ENCODE assay signal across 8 mouse cellular contexts in genomic region chr12:110889036-110890020, GRCm38 (mm10). TPM values are rescaled to one million over a fixed set of nuclear protein-coding genes. Genes with fewer than 3 reads are reported as not detected.
DNase-seq lines count a peak whose midpoint lies in the region; ATAC-seq lines count a peak whose summit lies in the region.

Gene Cinp (minus strand): TSS chr12:110889145.
Gene Tecpr2 (plus strand): TSS chr12:110889264.

- H3K9ac ChIP-seq in hindbrain, embryonic 16.5 days (ENCODE audit: low read depth, low read length), result peak within 1 kb of the TSS; percentile 93

- H3K79me2 ChIP-seq in macrophage (ENCODE audit: inconsistent target), result peaks cover 82% of the 10 kb centered on the region

- H3K9me3 ChIP-seq in hindbrain, embryonic 16.5 days (ENCODE audit: control insufficient read depth, low read length), result no peaks in the 10 kb centered on the region

- peaks cover 20% of the 10 kb centered on the region for H3K4me1 ChIP-seq in hindbrain, embryonic 16.5 days (ENCODE audit: control insufficient read depth, insufficient read depth, low read depth, low read length)

- H3K36me3 ChIP-seq in hindbrain, embryonic 16.5 days (ENCODE audit: control insufficient read depth, insufficient read depth, low read length), result no peaks in the 10 kb centered on the region
- no peaks in the 10 kb centered on the region for H3K36me3 ChIP-seq in macrophage (ENCODE audit: inconsistent target)

- ATAC-seq in hindbrain, embryonic 16.5 days, result peak; percentile 99

- no peaks in the 10 kb centered on the region for H3K27me3 ChIP-seq in hindbrain, embryonic 16.5 days (replicated peaks; ENCODE audit: control insufficient read depth, insufficient read depth, low read length)

- H3K4me2 ChIP-seq in hindbrain, embryonic 16.5 days (ENCODE audit: low read length), result peak within 1 kb of the TSS; percentile 94

- peak within 1 kb of the TSS; percentile 90 for H3K4me3 ChIP-seq in hindbrain, embryonic 16.5 days (ENCODE audit: low read length)
- H3K4me3 ChIP-seq in macrophage (ENCODE audit: inconsistent target), result peak within 1 kb of the TSS; percentile 79

- under 1% methylated on average over 70 of the region's 74 CpGs for WGBS in hindbrain, embryonic 16.5 days
- 0% methylated on average over 67 of the region's 74 CpGs for WGBS in macrophage (ENCODE audit: missing documents)

- peak; percentile 96 for DNase-seq in WW6 (ENCODE audit: low read depth, low spot score)
- peak; percentile 84 to 93 for DNase-seq in cerebellum, postnatal 4 days (ENCODE audit: low spot score in 2 of 2)
- peak; percentile 97 for DNase-seq in gastrocnemius, adult 18-20 months (ENCODE audit: low spot score)
- DNase-seq in left cerebral cortex, adult 18-20 months (ENCODE audit: low spot score in 2 of 2), result peak; percentile 99
- peak; percentile 99 for DNase-seq in right cerebral cortex, adult 18-20 months
- peak; percentile 83 for DNase-seq in urinary bladder, postnatal 10 days (ENCODE audit: low spot score)

- H3K27ac ChIP-seq in hindbrain, embryonic 16.5 days (ENCODE audit: low read depth, low read length), result peak within 1 kb of the TSS; percentile 92
- peak within 1 kb of the TSS; percentile 62 for H3K27ac ChIP-seq in macrophage

RNA-seq across cellular contexts. Expression of gene Cinp, which starts in this region (rescaled TPM):
- total RNA-seq in gastrocnemius, adult 18-20 months (2021), result 10 to 100 TPM; 20.8 to 24.9 TPM
- 80.9 and 98.1 TPM in 2 replicates for polyA plus RNA-seq in hindbrain, embryonic 16.5 days (2015; fragmentation: Nextera tagmentation; extraction: Ambion mirVana)
- 10 to 100 TPM; 89.6 to 93.8 TPM for total RNA-seq in left cerebral cortex, adult 18-20 months (2021)
- total RNA-seq in macrophage (2018; cell fraction: chromatin; rRNA removed), result 10 to 100 TPM; 12.3 to 74.4 (median 39.2) TPM
- total RNA-seq in macrophage (2018; cell fraction: cytosol; rRNA removed), result 10 to 100 TPM; 16.3 to 33.1 (median 25.2) TPM
- total RNA-seq in macrophage (2018; cell fraction: nucleus; rRNA removed), result 10 to 100 TPM; 11.8 to 58.3 (median 26.9) TPM
- polyA plus RNA-seq in macrophage (2018), result 21.8 to 58.2 TPM (median 41.8 TPM) in 3 replicates

RNA-seq across cellular contexts. Expression of gene Tecpr2, which starts in this region (rescaled TPM):
- total RNA-seq in gastrocnemius, adult 18-20 months (2021), result 1 to 10 TPM; 2.4 to 2.9 TPM
- polyA plus RNA-seq in hindbrain, embryonic 16.5 days (2015; fragmentation: Nextera tagmentation; extraction: Ambion mirVana), result 5.3 and 7.0 TPM in 2 replicates
- 10 to 100 TPM; 46.6 TPM for total RNA-seq in left cerebral cortex, adult 18-20 months (2021)
- total RNA-seq in macrophage (2018; cell fraction: chromatin; rRNA removed), result 10 to 100 TPM; 20.8 to 92.3 (median 59.4) TPM
- 10 to 100 TPM in 20 of 26 experiments, 1 to 10 TPM in 6; 4.6 to 18.7 (median 11.7) TPM for total RNA-seq in macrophage (2018; cell fraction: cytosol; rRNA removed)
- total RNA-seq in macrophage (2018; cell fraction: nucleus; rRNA removed), result 10 to 100 TPM; 12.2 to 47.7 (median 33.1) TPM
- polyA plus RNA-seq in macrophage (2018), result 6.3 to 9.4 TPM (median 7.8 TPM) in 3 replicates

Comparison
In these comparisons a context has a peak if more than half of its experiments do, and no peak if none do; other contexts are left out.
1. Peak in every context shown above with its lines: DNase-seq, ATAC-seq, H3K4me3 ChIP-seq and H3K27ac ChIP-seq.
2. RNA of gene Tecpr2 (total RNA-seq): 46.6 TPM in left cerebral cortex, adult 18-20 months; 2.4 to 2.9 TPM in gastrocnemius, adult 18-20 months; every median in the first group is over 10 times any median in the second.